Mouse (Mus musculus) lung, postnatal 14 days (tissue): ENCODE measurements around the gene Lrsam1.

ENCODE experiments used
- DNase-seq: peaks from one replicate; pipeline ENCODE4 v3.0.0; 2021

Lrsam1 gene

GRCm38 (mm10) chr2:32892490-32892889, 68.9 kb downstream of the Lrsam1 start:
- DNase-seq, result no peak

GRCm38 (mm10) chr2:32891278-32891677, 70.1 kb downstream of the Lrsam1 start:
- DNase-seq, result no peak

GRCm38 (mm10) chr2:32890280-32890679, 71.1 kb downstream of the Lrsam1 start:
- DNase-seq, result no peak

GRCm38 (mm10) chr2:32888551-32888950, 72.9 kb downstream of the Lrsam1 start:
- no peak for DNase-seq

GRCm38 (mm10) chr2:32888029-32888428, 73.4 kb downstream of the Lrsam1 start:
- no peak for DNase-seq

GRCm38 (mm10) chr2:32884745-32885144, 76.7 kb downstream of the Lrsam1 start:
- no peak for DNase-seq

GRCm38 (mm10) chr2:32882283-32883043, 79.0 kb downstream of the Lrsam1 start:
- peak; percentile 60 for DNase-seq

- peak; percentile 93 for DNase-seq
These were observed 79.7 kb downstream of the Lrsam1 start for GRCm38 (mm10) chr2:32881723-32882122.

GRCm38 (mm10) chr2:32881054-32881453, 80.4 kb downstream of the Lrsam1 start:
- no peak for DNase-seq

- no peak for DNase-seq
These were observed 81.8 kb downstream of the Lrsam1 start for GRCm38 (mm10) chr2:32879593-32879992.

GRCm38 (mm10) chr2:32878396-32878795, 83.0 kb downstream of the Lrsam1 start:
- DNase-seq, result peak; percentile 54

GRCm38 (mm10) chr2:32877761-32878393, 83.5 kb downstream of the Lrsam1 start:
- DNase-seq, result peak; percentile 73

GRCm38 (mm10) chr2:32877303-32877702, 84.1 kb downstream of the Lrsam1 start:
- no peak for DNase-seq

- DNase-seq, result no peak
These were observed 84.7 kb downstream of the Lrsam1 start for GRCm38 (mm10) chr2:32876490-32877302.

- peak; percentile 93 for DNase-seq
These were observed 85.5 kb downstream of the Lrsam1 start, which contains the start of gene Fam129b for GRCm38 (mm10) chr2:32875675-32876489. Gene Fam129b (plus strand): TSS chr2:32876114.
